Mouse (Mus musculus) CD8-positive naive resting alpha-beta T cell, adult 2 months (primary cell): Measurements from ENCODE around the gene Lrp1.

Experiments used
- DNase-seq, 2 experiments: peaks; one replicate each; pipeline ENCODE4 v3.0.0; 2022; ENCODE audit warnings: low read depth in 2 of 2, low spot score in 2 of 2

Lrp1 gene

DNA sequence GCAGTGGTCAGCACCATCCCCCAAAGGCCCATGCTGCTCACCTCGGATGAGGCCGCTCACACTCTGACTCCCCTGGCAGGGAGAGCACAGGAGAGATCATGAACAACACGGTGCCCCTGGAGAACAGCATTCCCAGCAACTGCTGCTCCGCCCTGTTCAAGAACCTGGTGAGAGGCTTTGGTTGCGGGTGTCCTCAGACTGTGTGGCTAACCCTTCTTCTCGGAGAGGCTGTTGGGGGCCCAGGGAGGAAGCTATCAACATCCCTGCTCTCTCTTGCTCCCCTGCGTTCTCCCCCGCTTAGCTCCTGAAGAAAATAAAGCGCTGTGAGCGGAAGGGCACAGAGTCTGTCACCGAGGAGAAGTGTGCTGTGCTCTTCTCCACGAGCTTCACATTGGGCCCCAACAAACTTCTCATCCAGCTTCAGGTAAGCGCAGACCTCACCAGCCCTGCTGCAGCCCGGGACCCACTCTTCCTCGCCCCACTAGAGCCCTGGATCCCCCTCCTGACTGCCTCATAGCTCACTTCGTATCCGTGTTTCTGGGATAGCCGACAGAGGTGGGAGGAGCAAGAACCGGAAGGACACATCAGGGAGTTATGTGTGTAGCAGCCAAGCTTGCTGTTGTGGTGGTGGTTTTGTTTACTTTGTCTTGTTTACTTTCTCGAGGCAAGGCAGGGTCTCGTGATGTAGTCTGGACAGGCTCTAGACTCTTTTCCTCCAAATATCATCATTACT, 32.1 kb upstream of the Lrp1 start:
- no peak for DNase-seq

GRCm38 (mm10) chr10:127645791-127646190, 24.8 kb upstream of the Lrp1 start:
- DNase-seq, result no peak

DNA sequence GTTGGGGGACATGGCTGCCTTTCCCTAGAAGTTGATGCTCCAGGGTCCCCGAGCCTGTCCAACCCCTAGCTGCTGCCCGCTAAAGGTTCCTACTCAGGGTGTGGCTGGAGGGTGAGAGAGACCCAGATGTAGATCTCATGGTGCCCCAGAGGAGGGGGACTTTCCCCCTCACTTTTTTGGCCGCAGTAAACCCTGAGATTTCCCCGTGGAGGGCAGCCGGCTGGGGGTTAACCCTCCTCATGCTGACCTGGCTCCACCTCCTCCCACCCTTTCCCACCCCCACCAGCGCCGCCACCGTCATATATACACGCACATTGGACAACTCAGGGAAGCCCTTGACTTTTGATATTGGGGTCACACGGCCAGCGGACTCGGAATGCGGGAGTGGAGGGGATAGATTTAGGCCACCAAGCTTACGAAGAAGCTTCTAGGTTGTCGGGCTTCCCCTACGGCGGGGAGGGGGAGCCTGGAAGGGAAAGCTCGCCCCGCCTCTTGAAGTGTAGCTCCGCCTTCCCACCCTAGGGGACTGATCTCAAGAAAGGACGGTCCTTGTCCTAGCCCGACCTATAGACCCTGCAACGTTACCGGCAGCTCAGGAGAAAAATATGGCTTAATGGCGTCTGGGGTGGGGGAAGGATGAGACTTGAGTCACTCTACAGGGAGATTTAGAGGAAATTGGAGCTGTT, 22.7 kb upstream of the Lrp1 start:
- peak; percentile 54 to 74 for DNase-seq

- peak; percentile 75 to 81 for DNase-seq
Observed at GRCm38 (mm10) chr10:127642772-127643552, 22.0 kb upstream of the Lrp1 start, which contains the start of gene Stat6. Gene Stat6, plus strand, starts transcription at chr10:127642986.

DNA sequence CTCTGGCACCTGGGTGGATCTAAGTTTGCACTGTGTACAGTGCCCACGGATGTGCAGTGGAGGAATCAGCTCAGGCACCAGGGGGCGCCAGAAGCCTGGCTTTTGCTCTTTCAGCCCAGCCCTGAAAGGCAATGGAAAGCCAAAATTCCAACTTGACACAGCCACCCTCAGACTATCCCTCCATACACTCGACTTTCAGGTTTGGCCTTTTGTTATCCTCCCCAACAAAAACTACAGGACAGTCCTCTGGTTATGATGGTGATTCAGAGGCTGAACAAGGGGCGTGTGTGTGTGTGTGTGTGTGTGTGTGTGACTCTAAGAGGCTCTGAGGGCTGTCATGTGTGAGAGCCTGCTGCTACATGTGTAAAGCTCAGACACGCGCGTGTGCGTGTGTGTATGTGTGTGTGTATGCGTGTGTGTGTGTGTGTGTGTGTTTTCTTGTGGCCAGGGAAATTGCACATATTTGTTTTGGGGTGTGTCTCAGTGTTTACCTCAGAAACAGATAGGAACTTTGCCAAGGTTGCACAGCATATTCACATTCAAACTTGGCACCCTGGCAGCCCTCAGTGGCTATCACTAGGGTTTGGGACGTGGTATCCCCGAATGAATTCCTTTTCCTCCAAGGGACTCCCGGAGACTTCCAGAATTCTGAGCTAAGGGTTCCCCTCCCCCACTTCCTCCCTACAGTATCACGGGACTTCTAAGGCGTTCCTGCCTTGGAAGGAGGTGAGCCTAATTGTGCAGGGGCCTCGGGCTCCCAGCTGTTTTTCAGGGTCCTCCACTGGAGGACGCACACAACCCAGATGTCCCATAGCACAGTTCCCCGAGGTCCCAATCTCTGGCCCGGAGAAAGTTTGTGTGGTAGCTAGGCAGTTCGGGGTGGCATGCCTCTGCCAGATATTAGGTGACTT, 21.2 kb upstream of the Lrp1 start:
- peak; percentile 81 to 87 for DNase-seq

DNA sequence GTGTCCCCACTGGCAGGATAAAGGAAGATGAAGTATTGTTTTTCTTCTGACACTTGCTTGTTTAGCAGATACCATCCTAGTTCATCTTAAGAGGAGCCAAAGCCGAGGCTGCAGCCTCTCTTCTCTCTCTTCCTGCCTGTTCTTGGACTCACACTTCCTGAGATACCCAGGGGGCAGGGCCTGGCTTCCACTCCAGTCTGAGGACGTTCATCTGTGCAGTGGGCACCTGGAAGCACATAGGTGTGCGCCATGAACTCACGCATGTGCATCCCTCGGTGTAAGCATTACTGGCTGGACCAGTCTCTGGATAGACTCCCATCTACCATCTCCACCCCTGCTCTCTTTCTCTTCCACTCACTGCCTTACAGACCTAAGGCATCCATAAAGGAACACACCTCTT, 19.5 kb upstream of the Lrp1 start:
- no peak for DNase-seq

DNA sequence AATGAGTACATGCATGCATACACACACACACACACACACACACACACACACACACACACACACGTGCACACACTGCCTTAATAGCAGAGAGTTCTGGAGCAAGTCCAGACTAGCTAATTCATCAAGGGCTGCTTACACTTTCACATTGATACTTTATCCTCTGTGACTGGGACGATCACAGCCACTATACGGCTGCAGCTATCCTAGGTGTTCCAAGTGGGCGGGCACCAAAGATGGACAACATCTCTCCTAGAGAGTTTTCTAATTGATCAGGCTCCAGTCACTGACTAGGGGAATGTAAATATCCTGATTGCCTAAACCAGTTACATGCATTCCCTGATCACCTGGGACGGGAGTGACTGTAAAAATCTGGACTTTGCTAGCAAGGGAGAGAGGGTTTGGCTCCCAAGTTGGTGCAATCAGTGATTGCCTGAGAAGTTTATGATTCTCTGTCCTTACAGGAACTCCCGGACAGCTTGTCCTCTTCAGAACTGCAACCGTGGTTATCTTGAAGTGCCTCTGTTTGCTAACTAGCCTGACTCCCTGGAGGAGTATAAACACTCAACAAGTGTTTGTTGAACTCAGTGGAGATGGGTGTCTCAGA, 11.8 kb upstream of the Lrp1 start:
- no peak for DNase-seq

DNA sequence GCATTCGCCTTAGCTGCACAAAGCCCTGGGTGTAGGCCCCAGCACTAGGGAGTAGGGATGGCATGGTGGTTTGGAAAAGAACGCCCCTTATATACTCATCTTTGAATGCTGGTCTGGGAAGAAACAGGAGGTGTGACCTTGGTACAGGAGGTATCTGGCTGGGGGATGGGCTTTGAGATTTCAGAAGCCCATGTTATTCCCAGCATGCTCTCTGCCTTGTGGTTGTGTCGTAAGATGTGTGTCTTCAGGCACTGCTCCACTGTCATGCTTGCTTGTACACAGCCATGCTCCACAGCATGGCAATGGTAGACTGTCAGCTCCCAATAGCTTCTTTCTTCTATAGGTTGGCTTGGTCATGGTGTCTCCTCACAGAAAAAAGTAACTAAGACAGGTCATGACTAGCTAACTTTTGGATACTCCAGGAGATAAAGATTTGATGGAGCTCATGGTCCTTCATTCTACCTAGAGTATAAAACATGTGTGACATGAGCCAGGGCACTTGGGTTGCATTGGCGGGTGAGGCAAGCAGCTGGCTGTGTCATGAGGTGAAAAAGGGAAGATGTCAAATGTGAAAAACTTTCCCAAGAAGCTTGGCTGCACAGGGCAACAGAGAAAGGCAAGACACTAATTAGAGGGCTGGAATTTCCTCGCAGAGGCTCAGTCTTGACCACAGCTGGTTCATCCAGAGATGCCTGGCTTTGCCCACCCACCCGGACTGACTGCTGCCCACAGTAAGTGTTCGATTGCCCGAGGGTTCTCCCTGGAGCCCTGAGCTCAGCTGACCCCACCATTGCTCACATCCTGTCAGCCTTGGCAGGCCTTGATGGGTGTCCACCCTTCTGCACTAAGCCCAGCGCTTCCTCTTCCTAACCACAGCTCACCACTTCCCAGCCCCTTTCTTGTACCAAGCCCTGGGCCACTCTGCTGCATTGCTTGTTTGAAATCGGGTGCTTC, 10.6 kb upstream of the Lrp1 start:
- no peak for DNase-seq

- peak in 1 of 2 experiments; percentile 33 for DNase-seq
Observed at GRCm38 (mm10) chr10:127626433-127626832, 5.5 kb upstream of the Lrp1 start.

GRCm38 (mm10) chr10:127623439-127624216, 2.7 kb upstream of the Lrp1 start:
- no peak for DNase-seq

DNA sequence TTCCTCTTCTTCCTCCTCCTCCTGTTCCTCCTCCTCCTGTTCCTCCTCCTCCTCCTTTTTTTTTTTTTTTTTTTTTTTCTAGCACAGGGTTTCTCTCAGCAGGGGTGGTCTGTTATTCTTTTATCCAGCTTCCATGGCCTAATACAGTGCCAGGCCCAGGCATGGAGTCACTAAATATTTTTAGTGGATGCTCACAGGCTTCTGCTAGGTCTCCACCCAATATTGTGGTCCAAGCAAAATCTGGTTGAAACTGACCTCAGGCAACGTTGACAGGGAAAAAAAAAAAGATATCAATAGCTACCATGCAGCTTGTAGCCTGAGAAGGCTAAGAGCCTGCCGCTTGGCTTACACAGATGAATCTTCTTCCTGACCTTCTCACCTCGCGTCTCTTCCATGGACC, 1.7 kb upstream of the Lrp1 start:
- DNase-seq, result no peak

DNA sequence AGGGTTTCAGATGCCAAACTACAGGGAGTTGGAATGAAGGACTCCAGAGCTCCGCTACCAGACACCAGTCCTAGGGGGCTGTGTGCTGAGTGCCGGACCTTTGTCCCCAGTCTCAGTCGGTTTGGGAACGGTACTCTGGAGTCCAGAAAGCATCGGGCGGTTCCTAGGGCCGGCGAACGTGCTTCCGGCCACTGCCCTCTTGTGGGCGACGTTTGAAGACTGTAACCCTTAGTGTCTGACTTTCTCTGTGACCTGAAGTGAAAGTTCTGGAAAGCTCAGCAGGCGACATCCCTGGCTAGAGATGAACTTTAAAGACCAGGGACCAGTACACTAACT, 1.1 kb upstream of the Lrp1 start:
- DNase-seq, result no peak

GRCm38 (mm10) chr10:127621191-127622056, 476 bp upstream of the Lrp1 start:
- DNase-seq, result peak; percentile 9 to 15

DNA sequence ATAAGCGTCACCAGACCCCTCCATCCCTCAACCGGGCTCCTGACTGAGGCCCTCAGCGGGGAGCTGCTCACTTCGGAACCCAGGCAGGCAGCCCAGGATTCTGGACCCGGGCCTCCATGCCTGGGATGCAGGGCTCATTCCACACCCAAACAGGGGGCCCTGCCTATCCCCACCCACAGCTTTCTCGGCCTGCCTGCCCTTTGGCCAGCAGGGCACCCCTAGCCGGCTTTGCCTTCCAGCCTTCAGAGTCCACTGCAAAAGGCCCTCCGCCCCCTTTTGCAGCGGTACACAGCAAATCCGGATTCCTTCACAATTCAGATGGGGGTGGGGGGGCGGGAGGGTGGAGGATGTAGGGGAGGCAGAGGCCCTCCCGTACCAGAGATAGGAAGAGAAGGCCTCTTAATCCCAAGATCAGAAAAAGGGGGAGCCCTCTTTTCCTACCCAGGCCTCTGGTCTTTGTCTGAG, 975 bp downstream of the Lrp1 start:
- DNase-seq, result no peak

DNA sequence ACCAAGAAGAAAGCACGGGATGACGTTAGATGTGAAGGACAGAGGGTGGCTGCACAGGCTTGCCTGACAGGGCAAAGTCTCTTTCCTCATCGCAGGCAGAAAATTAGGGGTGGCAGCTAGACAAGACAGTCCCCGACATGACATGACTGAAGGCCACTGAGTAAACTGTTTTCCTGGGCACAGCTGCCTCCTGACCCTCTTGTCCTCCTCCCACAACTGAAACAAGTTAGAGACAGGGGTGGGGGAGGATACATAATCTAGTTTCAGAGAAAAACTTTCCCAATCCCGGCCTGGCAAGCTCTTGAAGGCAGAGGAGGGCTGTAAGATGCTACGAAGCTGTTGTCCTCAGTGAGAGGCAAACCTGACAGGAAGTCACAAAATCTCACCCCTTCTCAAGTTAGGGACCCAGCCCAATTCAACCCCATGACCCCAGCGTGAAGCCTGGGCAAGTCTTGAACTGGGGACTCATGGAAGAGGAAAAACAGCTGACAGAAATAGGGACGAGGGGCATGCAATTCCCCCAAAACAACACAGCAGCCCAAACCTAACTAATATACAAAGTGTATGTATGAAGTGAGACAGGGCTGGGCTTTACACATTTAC, 1.7 kb downstream of the Lrp1 start:
- DNase-seq, result no peak

- DNase-seq, result no peak
Observed at GRCm38 (mm10) chr10:127618173-127618572, 2.8 kb downstream of the Lrp1 start.

GRCm38 (mm10) chr10:127617294-127617693, 3.7 kb downstream of the Lrp1 start:
- DNase-seq, result no peak
